In genomic region chr11:66813310-66813709, GRCm38 (mm10) we compare ENCODE assay signal across 24 mouse cellular contexts.
A peak's percentile ranks its signal among the peaks of the same experiment; 100 is the strongest.
DNase-seq lines count a peak whose midpoint lies in the region; ATAC-seq and TF ChIP-seq lines count a peak whose summit lies in the region.
"Had no signal": no experiment of that assay in that cellular context is flagged by ENCODE, and none has a peak within 500 bp of the region (broad histone marks: within the 10 kb centered on the region; RNA-seq: fewer than 3 reads in every experiment).

No protein-coding gene starts in this region.

- no peak overlapping the region for H3K9ac ChIP-seq in forebrain, embryonic 14.5 days (ENCODE audit: low read length)
- H3K9ac ChIP-seq in forebrain, postnatal 0 days: no peak overlapping the region
- no peak overlapping the region for H3K9ac ChIP-seq in kidney, embryonic 14.5 days (ENCODE audit: low read depth, low read length)
- H3K9ac ChIP-seq: limb, embryonic 12.5 days; liver, postnatal 0 days; midbrain, embryonic 12.5 days had no signal

- no peaks in the 10 kb centered on the region for H3K4me1 ChIP-seq in forebrain, embryonic 14.5 days (ENCODE audit: control insufficient read depth, insufficient read depth, low read length)
- no peaks in the 10 kb centered on the region for H3K4me1 ChIP-seq in forebrain, postnatal 0 days (ENCODE audit: insufficient read depth)
- H3K4me1 ChIP-seq in kidney, embryonic 14.5 days (ENCODE audit: control insufficient read depth, insufficient read depth, low read length): no peaks in the 10 kb centered on the region
- H3K4me1 ChIP-seq: forebrain, embryonic 10.5 days; midbrain, embryonic 12.5 days had no signal

- H3K4me2 ChIP-seq in forebrain, embryonic 14.5 days (ENCODE audit: low read length): no peak overlapping the region
- H3K4me2 ChIP-seq in forebrain, postnatal 0 days (ENCODE audit: low read depth): no peak overlapping the region
- no peak overlapping the region for H3K4me2 ChIP-seq in kidney, embryonic 14.5 days (replicated peaks; ENCODE audit: low read depth, low read length)
- H3K4me2 ChIP-seq: limb, embryonic 12.5 days; liver, embryonic 11.5 days; midbrain, embryonic 12.5 days had no signal

- H3K27ac ChIP-seq in forebrain, embryonic 14.5 days (ENCODE audit: low read depth, low read length): no peak overlapping the region
- no peak overlapping the region for H3K27ac ChIP-seq in forebrain, postnatal 0 days (ENCODE audit: low read depth, low read length)
- H3K27ac ChIP-seq in kidney, embryonic 14.5 days (ENCODE audit: low read depth, low read length): no peak overlapping the region
- H3K27ac ChIP-seq: forebrain, embryonic 10.5 days; limb, embryonic 12.5 days; macrophage; midbrain, embryonic 12.5 days had no signal

- WGBS in forebrain, embryonic 14.5 days: 68% methylated on average over 5 of the region's 5 CpGs
- WGBS in forebrain, postnatal 0 days: 58% methylated on average over 5 of the region's 5 CpGs
- 53% methylated on average over 5 of the region's 5 CpGs for WGBS in kidney, embryonic 14.5 days

- H3K9me3 ChIP-seq in forebrain, embryonic 14.5 days (replicated peaks; ENCODE audit: control insufficient read depth, low read length): no peaks in the 10 kb centered on the region
- H3K9me3 ChIP-seq in forebrain, postnatal 0 days (ENCODE audit: low read length): no peaks in the 10 kb centered on the region
- no peaks in the 10 kb centered on the region for H3K9me3 ChIP-seq in kidney, embryonic 14.5 days (ENCODE audit: control insufficient read depth, low read length)
- H3K9me3 ChIP-seq: forebrain, embryonic 10.5 days; limb, embryonic 12.5 days; midbrain, embryonic 12.5 days had no signal

- H3K36me3 ChIP-seq in forebrain, embryonic 14.5 days (ENCODE audit: control insufficient read depth, insufficient read depth, low read length): no peaks in the 10 kb centered on the region
- H3K36me3 ChIP-seq in forebrain, postnatal 0 days (ENCODE audit: insufficient read depth): no peaks in the 10 kb centered on the region
- no peaks in the 10 kb centered on the region for H3K36me3 ChIP-seq in kidney, embryonic 14.5 days (ENCODE audit: control insufficient read depth, insufficient read depth, low read length)
- H3K36me3 ChIP-seq: forebrain, embryonic 10.5 days; limb, embryonic 12.5 days; midbrain, embryonic 12.5 days had no signal

- no peak for ATAC-seq in forebrain, embryonic 14.5 days
- no peak for ATAC-seq in forebrain, postnatal 0 days
- ATAC-seq in kidney, embryonic 14.5 days (ENCODE audit: low FRiP score, low TSS enrichment): no peak
- ATAC-seq: liver, postnatal 0 days; lung, postnatal 0 days; Patski had no signal

- no peaks in the 10 kb centered on the region for H3K27me3 ChIP-seq in forebrain, embryonic 14.5 days (replicated peaks; ENCODE audit: control insufficient read depth, insufficient read depth, low read length)
- no peaks in the 10 kb centered on the region for H3K27me3 ChIP-seq in forebrain, postnatal 0 days (ENCODE audit: insufficient read depth, low read length)
- no peaks in the 10 kb centered on the region for H3K27me3 ChIP-seq in kidney, embryonic 14.5 days (ENCODE audit: control insufficient read depth, insufficient read depth, low read length)
- H3K27me3 ChIP-seq: limb, embryonic 12.5 days; midbrain, embryonic 12.5 days; Patski had no signal

- intact Hi-C loops in gastrocnemius, postnatal 14 days (cut with DNase I; ENCODE audit: low total_unique reads): no loop called here

- H3K4me3 ChIP-seq in forebrain, embryonic 14.5 days (ENCODE audit: low read depth, low read length): no peak overlapping the region
- H3K4me3 ChIP-seq in forebrain, postnatal 0 days (ENCODE audit: low read depth, low read length): no peak overlapping the region
- no peak overlapping the region for H3K4me3 ChIP-seq in kidney, embryonic 14.5 days (ENCODE audit: low read length)
- H3K4me3 ChIP-seq: forebrain, embryonic 10.5 days; limb, embryonic 12.5 days; midbrain, embryonic 12.5 days had no signal

- no peak for TF ChIP-seq CTCF in forebrain, postnatal 0 days (IDR thresholded peaks at IDR 0.05; ENCODE audit: low read depth)

- DNase-seq in forebrain, embryonic 14.5 days (ENCODE audit: low spot score): peak; percentile 22
- DNase-seq in forebrain, postnatal 0 days: no peak
- DNase-seq in kidney, postnatal 14 days: peak; percentile 3
- DNase-seq in ovary, adult 18-20 months (ENCODE audit: low spot score): peak; percentile 22
- no peak for DNase-seq in ovary, postnatal 36 days (ENCODE audit: low spot score)
- DNase-seq in cerebellum, adult 11 months: no peak
- no peak for DNase-seq in gastrocnemius, postnatal 14 days
- DNase-seq: adrenal gland, postnatal 36 days; cerebellum, adult 11-12 months; gastrocnemius, postnatal 36 days; heart, postnatal 10 days; kidney, adult 18-20 months; kidney, postnatal 25 days; layer of hippocampus, postnatal 36 days; liver, postnatal 0 days; thymus, postnatal 14 days had no signal

Comparison
In these comparisons a context has a peak if more than half of its experiments do, and no peak if none do; other contexts are left out.
1. DNase-seq: peak in forebrain, embryonic 14.5 days (single experiment), kidney, postnatal 14 days (single experiment) and ovary, adult 18-20 months (single experiment); none in forebrain, postnatal 0 days (single experiment), ovary, postnatal 36 days (single experiment), cerebellum, adult 11 months (single experiment) and gastrocnemius, postnatal 14 days (single experiment).